Mouse (Mus musculus) small intestine, adult 2 months (tissue): Measurements from ENCODE around the gene Zbtb49. TPM values are rescaled to one million over a fixed set of nuclear protein-coding genes. Genes with fewer than 3 reads are reported as not detected.

Experiments
- H3K27ac ChIP-seq: fragments of 200-500 bp; 2 replicates; pipeline ENCODE4 v1.5.1; 2012; ENCODE audit warnings: low read depth, low read length, control low read depth, inconsistent platforms; ENCODE audit not compliant: insufficient read depth
- H3K27me3 ChIP-seq: fragments of 200-500 bp; 2 replicates; pipeline ENCODE4 v1.6.1; 2012; ENCODE audit warnings: mild to moderate bottlenecking, moderate library complexity, low read length, inconsistent platforms; ENCODE audit not compliant: control insufficient read depth, insufficient read depth
- H3K36me3 ChIP-seq: fragments of 200-500 bp; 2 replicates; pipeline ENCODE4 v1.6.1; 2012; ENCODE audit warnings: mild to moderate bottlenecking, low read length, control low read depth, inconsistent platforms; ENCODE audit not compliant: control insufficient read depth, insufficient read depth
- H3K4me1 ChIP-seq: fragments of 200-500 bp; 2 replicates; pipeline ENCODE4 v1.6.1; 2012; ENCODE audit warnings: low read length, inconsistent platforms, mixed read lengths; ENCODE audit not compliant: control insufficient read depth, insufficient read depth, insufficient read length
- H3K4me3 ChIP-seq: fragments of 200-500 bp; 2 replicates; pipeline ENCODE4 v1.5.1; 2012; ENCODE audit warnings: low read depth, mild to moderate bottlenecking, control low read depth, inconsistent platforms, low read length, moderate library complexity
- CTCF ChIP-seq: fragments of 200-500 bp; IDR thresholded peaks from 2 replicates; pipeline ENCODE4 v1.5.1; 2012; ENCODE audit warnings: low read depth, mild to moderate bottlenecking, control low read depth, inconsistent platforms, low read length, moderate library complexity, mixed read lengths; ENCODE audit not compliant: insufficient replicate concordance, insufficient read length; ENCODE audit errors: extremely low read depth
- POLR2A ChIP-seq: fragments of 200-500 bp; IDR thresholded peaks from 2 replicates; pipeline ENCODE4 v1.6.1; 2012; ENCODE audit warnings: low read depth, mild to moderate bottlenecking, control low read depth, inconsistent platforms, low read length, moderate library complexity
- WGBS: fragments of 180-500 bp; shearing (Covaris S2); methylation state at CpG from one replicate; pipeline ENCODE4 v1.1.7; 2018; 5-methylcytosine and 5-hydroxymethylcytosine counted together
- polyA plus RNA-seq: library from polyadenylated mRNA; depleted of rRNA; stranded (reverse); fragments of >200 nt; gene quantifications from 2 replicates; pipeline ENCODE4 v1.2.3, GENCODE M21; 2012; rRNA removed

Gene Zbtb49
- polyA plus RNA-seq = 5.4 and 8.1 TPM in 2 replicates

- TF ChIP-seq POLR2A (peak; percentile 67), CTCF (no peak)
- Histone ChIP-seq H3K27ac (no peak within 1 kb of the TSS; the same call in 1 of the 2 replicates), H3K4me1 (peaks cover 10% of the 10 kb centered on the region; the same call in 1 of the 2 replicates)
These were observed at the start of gene Zbtb49, which contains the start of gene Lyar for GRCm38 (mm10) chr5:38220328-38220912. Zbtb49 (minus strand) TSS chr5:38220457. Lyar (plus strand) TSS chr5:38220470.

GRCm38 (mm10) chr5:38260107-38260682, 39.9 kb upstream of the Zbtb49 start, which contains the start of gene Tmem128:
Tmem128 (plus strand) TSS chr5:38260185.
- TF ChIP-seq CTCF (no peak), POLR2A (peak; percentile 88)
- no peaks in the 10 kb centered on the region for H3K4me1 ChIP-seq
- H3K4me3 ChIP-seq = peak within 1 kb of the TSS; percentile 85
- H3K27ac ChIP-seq = peak within 1 kb of the TSS; percentile 72
- H3K36me3 ChIP-seq = peaks cover 26% of the 10 kb centered on the region
- H3K27me3 ChIP-seq = no peaks in the 10 kb centered on the region
- WGBS = under 1% methylated on average over 40 of the region's 40 CpGs

More at GRCm38 (mm10) chr5:38220328-38220912, at the start of gene Zbtb49, which contains the start of gene Lyar:
- Histone ChIP-seq H3K4me3 (peak within 1 kb of the TSS; percentile 95), H3K27me3 (no peaks in the 10 kb centered on the region), H3K36me3 (peaks cover 6% of the 10 kb centered on the region)
- under 1% methylated on average over 55 of the region's 55 CpGs for WGBS

GRCm38 (mm10) chr5:38259455-38260106, 39.3 kb upstream of the Zbtb49 start:
- Histone ChIP-seq H3K27me3 (no peaks in the 10 kb centered on the region), H3K4me1 (no peaks in the 10 kb centered on the region), H3K4me3 (peak overlapping the region; percentile 85), H3K27ac (peak overlapping the region; percentile 72), H3K36me3 (peaks cover 19% of the 10 kb centered on the region)
- no peak for TF ChIP-seq CTCF
- no peak for TF ChIP-seq POLR2A
- 38% methylated on average over 9 of the region's 9 CpGs for WGBS

GRCm38 (mm10) chr5:38258773-38259146, 38.5 kb upstream of the Zbtb49 start:
- Histone ChIP-seq H3K4me1 (no peaks in the 10 kb centered on the region), H3K36me3 (peaks cover 13% of the 10 kb centered on the region), H3K27ac (no peak overlapping the region), H3K4me3 (no peak overlapping the region), H3K27me3 (no peaks in the 10 kb centered on the region)
- TF ChIP-seq POLR2A (no peak), CTCF (no peak)
- 89% methylated on average over 5 of the region's 5 CpGs for WGBS

- Histone ChIP-seq H3K36me3 (peaks cover 7% of the 10 kb centered on the region), H3K27ac (no peak overlapping the region), H3K27me3 (no peaks in the 10 kb centered on the region), H3K4me1 (no peaks in the 10 kb centered on the region), H3K4me3 (no peak overlapping the region)
- WGBS = 85% methylated on average over 8 of the region's 8 CpGs
- TF ChIP-seq CTCF (no peak), POLR2A (no peak)
These were observed 37.9 kb upstream of the Zbtb49 start for GRCm38 (mm10) chr5:38258034-38258772.

- no peak overlapping the region for H3K4me3 ChIP-seq
- no peaks in the 10 kb centered on the region for H3K36me3 ChIP-seq
- 80% methylated on average over 1 of the region's 1 CpGs for WGBS
- TF ChIP-seq POLR2A = no peak
- TF ChIP-seq CTCF = no peak
- H3K4me1 ChIP-seq = no peaks in the 10 kb centered on the region
- no peaks in the 10 kb centered on the region for H3K27me3 ChIP-seq
- no peak overlapping the region for H3K27ac ChIP-seq
These were observed 36.3 kb upstream of the Zbtb49 start for GRCm38 (mm10) chr5:38256551-38256950.
